Mouse (Mus musculus): ENCODE results near the gene Ly6g6d. TPM values are rescaled to one million over a fixed set of nuclear protein-coding genes. Genes with fewer than 3 reads are reported as not detected.

Ly6g6d gene
- polyA plus RNA-seq, 1 experiment: 2.9 TPM

DNA sequence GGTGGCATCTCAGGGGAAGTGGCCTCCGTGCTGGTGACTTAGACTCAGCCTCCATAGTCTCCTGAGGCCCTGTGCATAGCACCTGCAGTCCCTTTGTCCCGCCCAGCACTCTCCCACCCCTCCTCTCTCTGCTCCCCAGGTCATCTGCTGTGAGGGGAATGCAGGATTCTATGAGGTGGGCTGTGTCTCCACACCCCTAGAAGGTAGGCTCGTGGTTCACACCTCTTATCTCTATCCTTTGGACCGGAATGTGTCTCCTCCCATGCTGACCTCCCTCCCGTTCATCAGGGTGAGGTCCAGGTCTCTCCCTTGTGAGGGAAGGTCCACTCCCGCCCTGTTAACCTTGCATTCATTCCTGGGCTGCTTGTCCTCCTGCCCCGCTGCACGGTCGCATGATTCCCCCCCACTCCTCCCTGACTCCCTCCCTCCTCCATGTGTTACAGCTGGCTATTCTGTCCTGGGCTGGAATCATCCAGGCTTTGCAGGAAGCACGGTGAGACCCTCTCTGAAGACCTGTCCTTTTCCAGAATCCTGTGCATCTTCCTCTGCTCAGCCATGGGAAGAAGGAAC lies 22.4 kb upstream of the Ly6g6d start:
- DNase-seq (ENCODE audit: extremely low spot score in 1 of 2, low spot score in 1 of 2): no peak

DNA sequence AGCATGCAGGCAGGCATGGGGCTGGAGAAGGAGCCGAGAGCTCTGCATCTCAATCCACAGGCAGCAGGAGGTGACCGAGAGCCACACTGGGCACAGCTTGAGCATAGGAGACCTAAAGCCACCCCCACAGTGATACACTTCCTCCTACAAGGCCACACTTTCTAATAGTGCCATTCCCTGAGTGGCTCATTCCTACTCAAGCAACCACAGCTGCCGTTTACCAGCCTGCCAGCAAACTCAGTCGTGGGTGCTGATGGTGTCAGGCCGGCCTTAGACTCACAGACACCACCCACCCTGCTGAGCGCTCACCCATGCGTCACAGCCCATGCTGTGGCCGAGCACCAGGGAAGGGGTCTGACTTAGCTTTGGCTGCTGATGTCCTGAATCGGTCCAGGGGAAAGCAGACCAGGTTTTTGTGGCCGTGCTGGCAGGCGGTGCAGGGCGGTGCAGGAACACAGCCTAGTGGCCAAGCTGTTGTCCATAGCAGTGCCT lies 19.3 kb upstream of the Ly6g6d start:
- DNase-seq (ENCODE audit: extremely low spot score in 1 of 2, low spot score in 1 of 2): peak; percentile 55 to 69

DNA sequence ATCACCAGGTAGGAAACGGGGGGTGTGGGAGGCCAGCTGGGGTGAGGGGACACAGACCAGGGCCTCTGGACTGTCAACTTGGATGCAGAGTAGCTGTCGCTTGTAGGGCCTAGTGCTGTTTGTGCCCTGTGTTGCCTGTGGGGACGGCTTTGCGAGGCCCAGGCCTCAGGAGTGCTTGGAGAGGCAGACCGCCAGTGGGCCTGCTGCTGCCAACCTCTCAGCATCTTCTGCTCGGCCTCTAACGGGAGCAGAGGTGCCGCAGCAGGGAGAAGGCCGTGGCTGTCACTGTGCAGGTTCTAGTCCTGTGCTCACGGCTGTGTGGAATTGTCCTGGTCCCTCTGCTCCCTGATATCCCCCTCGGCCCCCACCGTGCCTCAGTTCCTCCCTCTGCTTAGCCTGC lies 18.7 kb upstream of the Ly6g6d start:
- DNase-seq (ENCODE audit: extremely low spot score in 1 of 2, low spot score in 1 of 2): no peak

DNA sequence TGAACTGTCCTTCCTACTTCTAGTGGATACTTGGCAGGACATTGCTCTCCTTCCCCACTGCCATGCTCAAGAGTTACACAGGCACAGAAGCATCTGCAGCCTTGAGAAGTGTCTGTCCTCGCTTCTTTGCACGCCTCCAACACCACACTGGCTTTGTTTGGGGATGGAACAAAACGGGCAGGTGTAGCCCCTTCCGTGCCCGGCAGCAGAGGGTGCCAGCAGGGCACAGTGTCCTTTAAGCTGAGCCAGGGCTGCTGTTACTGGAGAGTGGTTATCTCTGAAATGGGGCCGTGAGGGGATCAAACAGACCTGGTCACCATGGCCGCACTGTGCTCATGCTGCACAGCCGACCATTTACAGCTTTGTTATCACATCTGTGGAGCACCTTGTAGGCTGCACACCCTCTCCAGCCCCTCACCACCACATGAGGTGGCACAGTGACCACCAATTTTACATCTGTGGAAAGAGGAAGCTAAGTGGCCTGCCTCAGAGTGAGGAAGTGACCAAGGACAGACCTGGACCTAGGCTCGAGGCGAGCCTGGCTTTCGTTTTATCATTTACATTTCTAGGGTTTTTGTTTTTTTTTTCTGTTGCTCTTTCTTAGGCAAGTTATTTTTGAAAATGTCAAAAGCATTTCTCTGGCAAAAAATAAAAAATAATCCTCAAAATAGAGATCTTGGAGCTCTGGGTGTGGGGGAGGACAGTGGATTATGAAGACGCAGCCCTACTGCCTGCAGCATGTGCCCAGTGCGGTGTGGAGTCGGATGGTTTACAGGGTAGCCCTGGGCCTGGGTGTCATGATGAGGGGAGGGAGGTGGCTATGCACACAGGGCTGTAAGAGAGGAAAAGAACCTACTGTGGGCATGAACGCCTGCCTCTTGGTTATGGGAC lies 16.9 kb upstream of the Ly6g6d start:
- DNase-seq (ENCODE audit: extremely low spot score in 1 of 2, low spot score in 1 of 2): no peak

DNA sequence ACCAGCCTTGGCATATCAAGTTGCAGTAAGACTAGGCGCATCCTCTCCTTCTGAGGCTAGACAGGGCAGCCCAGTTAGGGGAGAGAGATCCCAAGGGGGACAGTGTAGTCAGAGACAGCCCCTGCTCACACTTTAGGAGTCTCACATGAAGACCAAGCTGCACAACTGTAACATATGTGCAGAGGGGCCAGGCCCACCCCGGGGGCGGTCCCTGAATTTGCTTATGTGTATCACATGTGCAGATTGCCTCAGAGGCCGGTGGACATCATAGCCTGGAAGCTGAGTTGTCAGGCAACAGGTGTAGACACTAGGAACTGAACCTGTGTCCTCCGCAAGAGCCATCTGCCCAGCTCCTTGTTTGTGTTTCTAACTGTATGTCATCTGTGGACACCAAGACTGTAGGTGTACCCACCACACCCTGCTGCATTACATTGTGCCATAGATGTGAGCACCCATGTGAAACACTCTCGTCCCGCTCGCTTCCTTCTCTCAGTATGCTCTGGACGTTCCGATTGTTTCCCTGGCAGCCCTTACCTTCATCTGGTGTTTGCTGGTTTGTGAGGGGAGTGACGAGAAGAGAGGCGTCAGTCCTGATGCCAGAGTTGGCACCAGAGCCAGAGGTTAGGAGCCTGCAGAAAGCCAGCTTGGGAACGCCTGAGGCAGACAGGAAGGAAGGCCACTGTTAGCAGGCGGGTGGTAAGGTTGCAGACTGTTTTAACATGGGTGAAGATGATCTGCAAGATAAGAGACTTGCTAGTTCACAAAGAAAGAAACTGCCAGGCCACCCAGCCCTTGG lies 14.7 kb upstream of the Ly6g6d start:
- no peak for DNase-seq (ENCODE audit: extremely low spot score in 1 of 2, low spot score in 1 of 2)

DNA sequence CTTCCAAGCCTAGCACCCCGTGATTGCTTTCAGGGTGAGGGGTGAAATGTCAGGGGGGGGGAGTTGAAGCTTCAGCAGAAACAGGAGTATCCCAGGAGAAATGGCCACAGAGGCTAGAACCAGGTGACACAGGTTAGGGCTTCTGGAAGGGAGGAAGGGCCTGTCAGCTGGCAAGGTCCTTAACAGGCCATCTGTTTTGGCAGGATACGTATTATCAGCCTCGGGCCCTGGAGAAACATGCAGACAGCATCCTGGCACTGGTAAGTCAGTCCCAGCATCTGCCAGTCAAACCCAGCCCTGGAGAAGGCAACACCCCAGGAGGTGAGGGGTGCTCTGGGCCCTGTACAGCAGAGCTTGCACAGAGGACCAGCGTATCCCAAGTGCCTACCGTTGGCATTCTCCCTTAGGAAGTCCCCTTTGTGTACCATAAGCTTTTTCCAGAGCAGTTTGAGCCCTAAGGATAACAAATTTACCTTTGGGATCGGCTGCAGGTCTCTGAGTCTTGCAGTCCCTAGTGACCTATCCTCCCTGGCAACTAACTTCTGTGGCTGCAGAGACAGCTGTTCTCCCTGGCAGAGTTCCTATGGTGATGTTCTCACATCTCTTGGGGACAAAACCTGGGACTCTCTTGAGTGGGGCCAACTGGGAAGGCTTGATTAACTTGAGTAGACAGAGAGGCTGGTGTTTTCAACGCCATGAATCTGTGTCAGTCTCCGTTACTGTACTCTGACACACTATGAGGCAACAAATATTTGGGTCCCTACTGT lies 12.5 kb upstream of the Ly6g6d start:
- no peak for DNase-seq (ENCODE audit: extremely low spot score in 1 of 2, low spot score in 1 of 2)

DNA sequence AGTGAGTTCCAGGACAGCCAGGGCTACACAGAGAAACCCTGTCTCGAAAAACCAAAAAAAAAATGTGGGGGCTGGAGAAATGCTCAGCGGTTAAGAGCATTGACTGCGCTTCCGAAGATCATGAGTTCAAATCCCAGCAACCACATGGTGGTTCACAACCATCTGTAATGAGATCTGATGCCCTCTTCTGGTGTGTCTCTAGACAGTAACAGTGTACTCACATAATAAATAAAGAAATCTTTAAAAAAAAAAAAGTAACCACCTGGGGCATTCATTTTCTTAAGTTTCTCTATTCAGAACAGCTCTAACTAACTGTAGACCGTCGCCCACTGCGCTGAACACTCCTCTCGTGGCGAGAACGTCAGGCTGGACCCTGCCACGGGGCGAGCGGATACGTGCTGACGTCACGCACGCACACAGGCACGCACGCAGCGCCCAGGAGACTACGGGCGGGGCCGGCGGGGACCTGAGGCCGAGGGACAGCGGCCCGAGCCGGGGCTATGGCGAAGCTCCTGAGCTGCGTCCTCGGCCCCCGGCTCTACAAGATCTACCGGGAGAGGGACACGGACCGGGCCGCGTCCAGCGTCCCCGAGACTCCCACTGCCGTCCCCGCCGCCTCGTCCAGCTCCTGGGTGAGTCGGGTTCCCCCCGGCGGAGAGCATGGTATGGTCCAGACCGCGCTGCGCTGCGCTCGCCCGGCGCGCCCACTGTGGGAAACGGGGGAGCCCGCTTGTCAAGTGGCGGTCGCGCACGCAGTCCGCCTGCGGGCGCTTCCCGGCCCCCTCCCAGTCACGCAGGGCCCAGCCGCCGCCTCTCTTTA lies 11.2 kb upstream of the Ly6g6d start, which contains the start of gene Abhd16a:
Abhd16a (plus strand) TSS at position 439 of the 820 bp plus-strand sequence.
- peak; percentile 87 to 95 for DNase-seq (ENCODE audit: extremely low spot score in 1 of 2, low spot score in 1 of 2)

DNA sequence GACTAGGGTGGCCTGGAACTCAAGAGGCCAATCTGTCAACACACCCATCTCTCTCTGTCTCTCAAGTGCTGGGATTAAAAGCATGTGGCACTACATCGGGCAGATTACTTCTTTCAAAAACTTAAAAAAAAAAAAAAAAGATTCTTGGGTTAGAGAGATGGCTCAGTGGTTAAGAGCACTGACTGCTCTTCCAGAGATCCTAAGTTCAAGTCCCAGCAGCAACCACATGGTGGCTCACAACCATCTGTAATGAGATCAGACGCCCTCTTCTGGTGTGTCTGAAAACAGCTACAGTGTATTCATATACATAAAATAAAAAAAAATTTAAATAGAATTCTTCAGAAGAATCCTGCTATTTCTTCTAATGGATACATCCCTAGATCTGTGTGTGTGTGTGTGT lies 10.3 kb upstream of the Ly6g6d start:
- DNase-seq (ENCODE audit: extremely low spot score in 1 of 2, low spot score in 1 of 2): no peak

DNA sequence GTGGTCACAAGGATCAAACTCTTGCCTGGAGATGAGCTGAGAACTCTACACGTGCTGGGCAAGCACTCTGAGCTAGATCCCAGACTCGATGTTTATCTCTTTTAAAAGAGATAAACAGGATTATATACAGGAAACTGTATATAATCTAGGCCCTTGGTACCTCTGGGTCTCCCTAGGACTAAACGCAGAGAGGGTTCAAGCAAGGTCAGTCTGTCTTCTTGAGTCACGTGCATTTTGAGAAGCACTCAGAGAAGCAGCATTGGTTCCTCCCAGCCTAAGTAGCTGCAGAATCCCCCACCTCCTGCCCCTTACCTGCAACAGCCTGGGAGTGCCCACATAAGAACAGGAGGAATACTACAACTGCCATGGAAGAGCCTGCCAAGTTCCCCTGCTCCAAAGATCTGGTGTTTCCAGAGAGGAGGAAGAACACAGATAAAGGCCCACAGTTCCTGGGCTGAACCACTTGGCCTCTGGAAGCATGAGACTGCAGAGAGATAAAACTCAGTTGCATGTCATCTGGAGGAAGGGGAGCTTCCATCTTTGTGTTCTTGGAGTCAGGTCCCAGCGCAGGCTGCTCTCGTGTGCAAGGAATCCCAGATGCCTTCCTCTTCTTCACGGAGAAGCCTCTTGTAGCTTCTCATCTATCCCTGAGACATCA lies 7.5 kb upstream of the Ly6g6d start, which contains the start of gene Ly6g6f:
Ly6g6f (minus strand) TSS at position 403 of the 658 bp plus-strand sequence.
- no peak for DNase-seq (ENCODE audit: extremely low spot score in 1 of 2, low spot score in 1 of 2)

DNA sequence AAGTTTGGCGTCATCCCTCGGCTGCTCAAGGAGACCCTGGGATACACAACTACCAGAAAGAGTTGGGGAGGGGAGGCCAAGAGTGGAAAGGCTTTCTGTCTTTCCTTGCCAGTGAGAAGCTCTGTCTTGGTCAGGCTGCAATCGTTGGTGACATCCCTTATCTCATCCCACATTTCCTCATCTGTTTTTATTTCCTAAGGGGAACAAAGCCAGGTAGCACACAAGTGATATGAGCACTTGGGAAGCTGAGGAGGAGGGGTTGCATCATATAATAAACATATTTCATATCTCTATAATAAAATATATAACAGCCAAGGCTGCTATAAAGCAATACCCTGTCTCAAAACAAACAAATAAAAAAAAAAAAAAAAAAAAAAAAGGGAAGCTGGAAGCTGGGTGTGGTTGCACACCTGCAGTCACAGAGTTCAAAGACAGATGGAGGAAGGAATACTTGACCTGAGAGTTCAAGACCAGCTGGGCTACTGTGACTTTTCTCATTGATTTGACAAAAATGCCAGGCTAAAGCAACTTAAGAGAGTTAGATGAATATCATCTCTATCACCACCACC lies 6.1 kb upstream of the Ly6g6d start:
- DNase-seq (ENCODE audit: extremely low spot score in 1 of 2, low spot score in 1 of 2): no peak

DNA sequence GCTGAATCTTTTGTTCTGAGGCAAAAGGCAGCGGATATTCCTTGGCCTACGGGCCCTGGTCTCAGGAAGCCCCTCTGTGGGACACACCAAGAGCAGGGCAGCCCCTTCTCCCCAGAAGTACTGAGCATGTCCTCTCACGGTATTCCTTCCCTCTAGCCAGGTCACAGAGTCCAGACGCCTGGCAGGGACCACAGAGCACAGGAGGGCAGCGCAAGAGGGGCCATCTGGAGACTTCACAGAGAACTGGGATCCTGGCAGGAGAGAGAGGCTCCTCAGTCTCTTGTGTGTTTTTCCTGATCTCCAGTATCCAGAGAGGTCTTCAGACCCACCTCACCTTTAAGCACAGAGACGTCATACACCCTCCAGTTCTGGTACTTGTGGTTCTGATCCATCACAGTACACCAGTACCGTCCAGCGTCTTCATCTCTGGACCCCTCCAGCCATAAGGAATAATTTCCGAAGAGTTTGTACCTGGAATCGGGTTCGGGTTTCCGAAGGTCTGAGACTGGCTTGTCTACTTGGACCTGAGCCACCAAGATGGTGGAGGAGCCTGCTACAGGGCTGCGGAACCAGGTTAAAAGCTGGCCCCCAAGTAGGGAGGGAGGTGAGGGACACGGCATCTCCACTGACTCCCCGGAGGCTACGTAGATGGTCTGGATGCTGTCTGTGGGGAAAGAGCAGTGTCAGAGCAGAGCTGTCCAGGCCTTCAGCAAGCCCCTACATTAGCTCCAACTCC lies 5.1 kb upstream of the Ly6g6d start:
- no peak for DNase-seq (ENCODE audit: extremely low spot score in 1 of 2, low spot score in 1 of 2)

DNA sequence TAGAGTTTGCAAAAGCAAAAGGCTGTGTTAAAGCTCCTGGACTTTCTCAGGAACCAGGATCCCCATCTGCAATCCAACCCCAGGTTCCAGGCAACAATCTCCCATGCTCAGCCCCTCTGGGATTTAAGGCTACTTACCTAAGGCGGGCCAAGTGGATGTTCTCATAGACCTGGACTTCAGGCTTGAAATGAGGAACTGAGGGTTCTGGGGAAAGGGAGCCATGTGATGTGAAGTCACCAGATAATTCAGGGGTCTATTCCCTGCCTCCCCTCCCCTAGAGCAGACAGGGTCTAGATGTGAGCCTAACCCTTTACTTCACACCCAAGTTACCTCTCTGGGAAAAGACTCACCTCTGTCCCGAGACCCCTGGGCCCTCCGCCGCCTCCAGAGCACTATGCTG lies 2.8 kb upstream of the Ly6g6d start:
- no peak for DNase-seq (ENCODE audit: extremely low spot score in 1 of 2, low spot score in 1 of 2)

DNA sequence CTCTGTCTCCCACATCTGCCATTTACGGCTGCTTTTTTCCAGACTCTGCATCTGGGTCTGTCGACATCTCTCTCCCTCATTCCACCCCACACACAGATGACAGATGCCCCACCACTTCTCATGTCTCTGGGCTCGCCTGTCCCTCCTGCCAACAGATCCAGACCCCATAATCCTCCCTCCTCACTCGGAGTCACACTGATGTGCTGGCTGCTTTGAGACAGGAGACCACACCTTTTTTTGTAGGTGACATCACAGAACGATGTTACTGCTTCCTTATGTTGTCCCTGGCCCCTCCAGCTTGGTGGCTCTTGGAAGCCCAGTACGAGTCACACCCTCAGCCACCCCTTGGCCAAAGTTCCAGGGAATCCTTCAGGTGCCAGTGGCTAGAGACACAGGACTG lies 2.4 kb upstream of the Ly6g6d start:
- no peak for DNase-seq (ENCODE audit: extremely low spot score in 1 of 2, low spot score in 1 of 2)

DNA sequence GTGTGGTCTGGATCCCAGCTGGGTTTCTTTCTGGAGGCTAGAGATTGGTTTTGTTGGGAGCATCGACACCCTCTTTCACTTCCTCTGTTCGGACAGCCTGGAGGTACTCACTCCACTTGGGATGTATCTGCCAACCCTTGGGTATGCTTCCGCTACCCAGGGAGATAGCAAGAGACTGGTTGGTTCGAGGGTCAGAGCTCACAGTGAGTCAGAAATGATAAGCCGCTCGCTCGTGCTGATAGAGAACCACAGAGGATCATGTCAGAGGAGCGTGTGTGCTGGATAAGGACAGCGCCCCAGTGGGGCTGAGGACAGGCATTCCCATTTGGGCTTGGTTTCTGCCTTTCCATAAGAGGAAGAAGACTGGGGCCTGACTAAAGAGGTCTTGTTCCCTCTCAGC lies 1.9 kb upstream of the Ly6g6d start:
- DNase-seq (ENCODE audit: extremely low spot score in 1 of 2, low spot score in 1 of 2): no peak

DNA sequence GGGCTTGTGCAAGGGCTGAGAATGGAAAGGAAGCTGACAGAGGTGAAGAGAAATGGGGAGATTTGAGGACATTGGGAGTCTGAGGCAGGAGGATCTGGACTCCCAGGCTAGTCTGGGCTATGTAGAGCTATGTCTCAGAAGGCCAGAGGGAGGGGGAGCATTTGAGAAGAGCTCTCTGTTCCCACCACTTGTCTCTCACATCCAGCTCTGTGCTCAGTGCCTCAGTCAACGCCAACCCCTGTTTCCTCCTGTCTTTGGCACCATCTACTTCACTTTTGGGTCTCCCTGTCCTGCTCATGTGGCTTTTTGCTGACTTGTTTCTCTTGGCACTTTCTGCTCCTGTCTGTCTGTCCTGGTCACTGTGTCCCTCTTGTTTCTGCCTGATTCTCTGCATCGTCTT lies 580 bp downstream of the Ly6g6d start:
- no peak for DNase-seq (ENCODE audit: extremely low spot score in 1 of 2, low spot score in 1 of 2)

DNA sequence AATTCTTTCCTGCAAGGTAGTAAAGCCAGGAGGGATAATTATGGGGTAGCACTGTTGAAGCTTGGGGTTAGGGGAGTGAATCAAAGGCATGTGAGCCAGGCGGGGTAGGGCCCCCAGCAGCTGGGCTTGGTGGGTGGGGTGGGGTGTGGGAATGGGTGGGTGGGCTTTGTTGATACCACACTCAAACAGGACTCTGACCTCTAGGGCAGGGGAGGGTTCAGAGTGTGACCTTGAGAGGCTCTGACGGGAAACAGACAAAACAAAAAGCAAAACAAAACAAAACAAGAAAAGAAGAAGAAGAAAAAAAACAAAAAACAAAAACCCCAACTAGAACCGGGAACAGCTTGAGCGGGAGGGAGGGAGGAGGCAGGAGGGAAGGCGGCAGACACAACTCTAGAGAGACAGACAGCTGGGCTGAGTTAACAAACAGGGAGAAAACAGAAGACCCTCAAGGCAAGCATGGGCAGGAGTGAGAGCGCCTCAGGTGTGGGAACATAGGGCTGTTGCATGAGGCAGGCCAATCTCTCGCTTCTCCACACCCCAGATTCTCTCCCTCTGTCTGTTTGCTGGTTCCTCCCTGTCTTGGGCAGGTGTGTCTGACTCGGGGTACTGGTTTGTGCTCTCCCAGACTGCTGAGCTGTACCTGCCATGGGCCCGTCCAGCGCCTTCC lies 1.2 kb downstream of the Ly6g6d start, which contains the start of gene Ly6g6e:
Ly6g6e (plus strand) TSS at position 396 of the 670 bp plus-strand sequence.
- DNase-seq (ENCODE audit: extremely low spot score in 1 of 2, low spot score in 1 of 2): no peak

DNA sequence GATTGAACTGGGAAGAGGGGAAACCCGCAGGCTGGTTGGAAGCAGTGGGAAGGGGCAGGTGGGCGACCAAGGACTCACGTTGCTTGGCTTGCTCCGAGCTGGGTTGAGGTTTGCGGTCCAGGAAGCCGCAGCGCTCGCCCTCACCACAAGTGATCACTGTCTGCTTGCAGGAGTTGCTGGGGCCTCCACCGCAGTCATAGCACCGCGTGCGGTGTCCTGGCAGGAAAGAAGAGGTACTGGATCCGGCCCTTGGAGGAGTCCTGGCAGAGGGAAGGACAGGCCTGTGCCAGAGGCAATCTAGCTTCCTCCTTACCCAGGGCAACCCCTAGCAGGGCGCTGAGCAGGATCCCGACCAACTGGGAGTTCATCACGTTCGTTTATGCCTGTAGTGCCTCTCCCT lies 3.8 kb downstream of the Ly6g6d start:
- DNase-seq (ENCODE audit: extremely low spot score in 1 of 2, low spot score in 1 of 2): no peak
